Mouse (Mus musculus) embryonic facial prominence, embryonic 15.5 days (tissue): Measurements from ENCODE around the gene Serpina1f. TPM values are rescaled to one million over a fixed set of nuclear protein-coding genes. Genes with fewer than 3 reads are reported as not detected.
"Not testable (repeated sequence)": the region's sequence is repeated elsewhere in the genome, so short reads cannot be mapped to it uniquely, and the experiment has no call there.

Experiments
- ATAC-seq: fragments of 200-750 bp; cut with Nextera tagmentation; 2 replicates; pipeline ENCODE4 v1.8.0; 2017; ENCODE audit warnings: low read depth, moderate TSS enrichment; ENCODE audit not compliant: insufficient number of reproducible peaks, low FRiP score, low TSS enrichment
- H3K27ac ChIP-seq: fragments of 300-500 bp; sonication (generic); replicated peaks from 2 replicates; pipeline ENCODE4 v1.5.1; 2015; ENCODE audit warnings: mild to moderate bottlenecking, inconsistent platforms
- H3K27me3 ChIP-seq: fragments of 300-500 bp; sonication (generic); 2 replicates; pipeline ENCODE4 v1.6.1; 2015; ENCODE audit warnings: inconsistent platforms
- H3K36me3 ChIP-seq: fragments of 300-500 bp; sonication (generic); 2 replicates; pipeline ENCODE4 v1.6.1; 2015; ENCODE audit warnings: mild to moderate bottlenecking, inconsistent platforms
- H3K4me1 ChIP-seq: fragments of 300-500 bp; sonication (generic); 2 replicates; pipeline ENCODE4 v1.6.1; 2015; ENCODE audit warnings: inconsistent platforms
- H3K4me2 ChIP-seq: fragments of 300-500 bp; sonication (generic); replicated peaks from 2 replicates; pipeline ENCODE4 v1.6.1; 2015; ENCODE audit warnings: mild to moderate bottlenecking, inconsistent platforms
- H3K4me3 ChIP-seq: fragments of 300-500 bp; sonication (generic); replicated peaks from 2 replicates; pipeline ENCODE4 v1.5.1; 2015; ENCODE audit warnings: mild to moderate bottlenecking, inconsistent platforms
- H3K9ac ChIP-seq: fragments of 300-500 bp; sonication (generic); 2 replicates; pipeline ENCODE4 v1.6.1; 2015; ENCODE audit warnings: inconsistent platforms
- H3K9me3 ChIP-seq: fragments of 300-500 bp; sonication (generic); replicated peaks from 2 replicates; pipeline ENCODE4 v1.6.1; 2016; ENCODE audit warnings: inconsistent platforms
- WGBS: fragments of 180-500 bp; shearing (Covaris S2); methylation state at CpG from one replicate; pipeline ENCODE4 v1.1.7; 2015; 5-methylcytosine and 5-hydroxymethylcytosine counted together
- polyA plus RNA-seq: library from polyadenylated mRNA; unstranded; fragments of >200 nt; fragmentation: Nextera tagmentation; extraction: Ambion mirVana; gene quantifications from 2 replicates; pipeline ENCODE4 v1.2.1, GENCODE M21; 2015

Gene Serpina1f
- polyA plus RNA-seq, 1 experiment from 2014 or later: not detected

DNA sequence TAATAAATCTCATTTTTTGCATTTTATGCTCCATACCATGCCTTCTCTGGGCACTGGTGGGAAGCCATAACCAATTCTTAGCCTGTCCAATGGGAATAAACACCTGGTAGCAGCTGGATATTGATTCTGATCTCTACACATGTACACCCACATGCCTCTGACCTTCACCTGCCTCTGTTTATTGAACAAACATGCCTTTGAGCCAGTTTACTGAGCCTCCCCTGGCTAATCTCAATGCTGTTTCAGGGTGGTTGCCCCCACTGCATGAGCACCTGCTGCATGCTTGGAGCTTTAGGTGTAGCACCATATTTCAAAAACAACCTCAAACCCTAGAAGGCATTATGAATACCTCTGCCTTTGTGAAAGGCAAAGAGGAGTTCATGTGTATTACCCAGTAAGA is 33.3 kb downstream of the Serpina1f start:
- H3K4me2 ChIP-seq, ATAC-seq, H3K9ac ChIP-seq, H3K36me3 ChIP-seq, H3K4me1 ChIP-seq, H3K4me3 ChIP-seq, H3K27me3 ChIP-seq, H3K27ac ChIP-seq, H3K9me3 ChIP-seq: not testable (repeated sequence)

DNA sequence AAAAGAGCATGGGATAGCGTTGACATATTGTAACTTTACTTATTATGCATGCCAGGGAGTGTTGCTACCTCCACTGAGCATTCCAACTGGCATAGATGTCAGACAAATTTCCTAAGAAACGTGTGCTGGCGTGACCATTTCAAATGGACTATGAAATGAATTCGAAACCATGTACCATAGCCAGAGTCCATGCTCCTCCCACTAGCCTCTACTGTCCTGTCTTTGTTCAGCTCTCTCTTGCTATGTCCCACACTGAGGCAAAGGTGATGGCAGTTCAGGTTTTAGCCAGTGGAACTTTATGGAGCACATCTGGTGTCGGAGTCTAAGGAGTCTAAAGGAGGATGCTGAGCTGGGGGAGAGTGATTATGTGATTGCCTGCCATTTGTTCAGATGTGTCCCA is 35.3 kb downstream of the Serpina1f start:
- no peaks in the 10 kb centered on the region for H3K4me1 ChIP-seq
- no peaks in the 10 kb centered on the region for H3K36me3 ChIP-seq
- H3K27me3 ChIP-seq: no peaks in the 10 kb centered on the region
- no peak overlapping the region for H3K4me2 ChIP-seq
- H3K27ac ChIP-seq: no peak overlapping the region
- WGBS: 72% methylated on average over 5 of the region's 5 CpGs
- no peak overlapping the region for H3K4me3 ChIP-seq
- H3K9ac ChIP-seq: no peak overlapping the region
- no peak for ATAC-seq
- H3K9me3 ChIP-seq: no peaks in the 10 kb centered on the region

DNA sequence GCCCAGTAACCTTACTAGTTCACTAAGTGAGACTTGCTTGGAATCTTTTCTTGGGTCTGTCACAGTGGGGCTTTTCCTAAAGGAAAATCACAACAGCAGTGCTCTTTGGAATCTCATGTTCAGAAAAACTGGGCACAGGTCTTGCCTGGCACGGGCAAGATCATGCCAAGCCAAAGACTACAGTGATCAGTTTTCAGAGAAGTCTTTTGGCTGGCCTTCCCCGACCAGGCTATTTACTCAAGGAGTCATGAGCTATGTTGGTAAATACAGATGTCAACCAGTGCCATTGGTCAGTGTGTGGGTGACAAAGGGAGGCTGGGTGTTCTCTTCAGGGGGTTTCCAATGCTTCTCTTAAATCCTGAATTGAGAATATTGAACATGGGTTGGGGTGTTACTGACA is 36.2 kb downstream of the Serpina1f start:
- WGBS: 73% methylated on average over 2 of the region's 2 CpGs
- Histone ChIP-seq H3K4me3 (no peak overlapping the region), H3K4me2 (no peak overlapping the region), H3K9me3 (no peaks in the 10 kb centered on the region), H3K27ac (no peak overlapping the region), H3K9ac (no peak overlapping the region), H3K27me3 (no peaks in the 10 kb centered on the region), H3K4me1 (no peaks in the 10 kb centered on the region), H3K36me3 (no peaks in the 10 kb centered on the region)
- no peak for ATAC-seq

DNA sequence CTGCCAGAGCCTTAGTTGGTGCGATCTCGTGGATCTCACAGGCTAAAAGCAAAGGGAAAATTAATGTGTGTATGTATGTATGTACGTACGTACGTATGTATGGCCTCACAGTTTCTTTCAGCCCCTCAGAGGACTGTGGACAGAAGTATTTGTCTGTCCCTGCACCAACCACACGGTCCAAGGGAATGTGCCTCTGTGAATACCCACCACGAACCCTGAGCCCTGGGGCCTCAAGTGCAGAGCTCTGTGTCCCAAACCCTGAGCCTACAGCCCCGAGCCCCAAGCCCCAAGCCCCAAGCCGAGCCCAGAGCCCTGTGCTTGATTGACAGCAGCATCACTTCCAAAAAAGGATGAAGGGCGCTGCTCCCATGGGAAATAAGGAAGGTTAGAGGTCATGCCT is 37.3 kb downstream of the Serpina1f start:
- H3K36me3 ChIP-seq: no peaks in the 10 kb centered on the region
- no peaks in the 10 kb centered on the region for H3K9me3 ChIP-seq
- H3K27ac ChIP-seq: no peak overlapping the region
- H3K4me1 ChIP-seq: no peaks in the 10 kb centered on the region
- no peak for ATAC-seq
- H3K9ac ChIP-seq: no peak overlapping the region
- no peak overlapping the region for H3K4me3 ChIP-seq
- no peak overlapping the region for H3K4me2 ChIP-seq
- H3K27me3 ChIP-seq: no peaks in the 10 kb centered on the region
- WGBS: 74% methylated on average over 10 of the region's 10 CpGs

DNA sequence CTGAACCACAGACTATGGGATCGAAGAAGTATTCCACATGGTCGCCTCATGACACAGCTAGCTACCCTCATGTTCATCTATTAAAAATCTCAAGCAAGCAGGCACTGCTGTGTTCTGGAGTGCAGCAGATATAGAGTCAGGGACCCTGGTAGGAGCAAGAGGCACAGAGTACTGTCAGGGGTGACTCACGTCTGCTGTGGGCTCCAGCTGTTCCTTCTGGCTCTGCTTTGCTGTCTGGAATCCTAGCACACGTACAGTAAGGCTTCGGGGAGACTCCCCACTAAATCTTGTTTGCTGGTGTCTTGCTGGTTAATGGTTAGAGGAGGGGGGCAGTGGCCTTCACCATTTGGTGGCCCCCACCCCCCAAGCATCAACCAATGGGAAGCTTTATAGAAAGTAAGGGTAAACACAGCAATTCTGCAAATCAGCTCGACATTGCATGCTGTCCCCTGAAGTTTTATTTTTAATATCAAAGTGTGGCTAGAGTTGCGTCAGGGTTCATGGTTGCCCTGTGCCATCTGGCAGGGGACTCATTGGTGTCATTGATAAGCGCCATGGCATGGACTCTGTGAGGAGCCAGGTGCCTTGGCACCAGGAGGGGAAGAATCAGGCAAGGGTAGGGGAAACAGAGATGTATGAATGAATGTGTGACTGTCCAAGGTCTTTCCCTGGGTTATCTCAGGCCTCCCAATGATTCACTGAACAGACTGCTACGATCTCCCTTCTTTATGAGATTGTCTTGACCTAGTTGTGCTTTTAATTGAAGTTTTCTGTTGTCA is 38.3 kb downstream of the Serpina1f start, which contains the start of gene Serpina6:
Gene Serpina6, minus strand, starts transcription at position 365 of the 779 bp plus-strand sequence.
- Histone ChIP-seq H3K4me2 (no peak within 1 kb of the TSS), H3K4me1 (no peaks in the 10 kb centered on the region), H3K4me3 (no peak within 1 kb of the TSS), H3K9me3 (no peaks in the 10 kb centered on the region), H3K27ac (no peak within 1 kb of the TSS), H3K36me3 (no peaks in the 10 kb centered on the region), H3K27me3 (no peaks in the 10 kb centered on the region), H3K9ac (no peak within 1 kb of the TSS)
- no peak for ATAC-seq
- WGBS: 65% methylated on average over 9 of the region's 9 CpGs

DNA sequence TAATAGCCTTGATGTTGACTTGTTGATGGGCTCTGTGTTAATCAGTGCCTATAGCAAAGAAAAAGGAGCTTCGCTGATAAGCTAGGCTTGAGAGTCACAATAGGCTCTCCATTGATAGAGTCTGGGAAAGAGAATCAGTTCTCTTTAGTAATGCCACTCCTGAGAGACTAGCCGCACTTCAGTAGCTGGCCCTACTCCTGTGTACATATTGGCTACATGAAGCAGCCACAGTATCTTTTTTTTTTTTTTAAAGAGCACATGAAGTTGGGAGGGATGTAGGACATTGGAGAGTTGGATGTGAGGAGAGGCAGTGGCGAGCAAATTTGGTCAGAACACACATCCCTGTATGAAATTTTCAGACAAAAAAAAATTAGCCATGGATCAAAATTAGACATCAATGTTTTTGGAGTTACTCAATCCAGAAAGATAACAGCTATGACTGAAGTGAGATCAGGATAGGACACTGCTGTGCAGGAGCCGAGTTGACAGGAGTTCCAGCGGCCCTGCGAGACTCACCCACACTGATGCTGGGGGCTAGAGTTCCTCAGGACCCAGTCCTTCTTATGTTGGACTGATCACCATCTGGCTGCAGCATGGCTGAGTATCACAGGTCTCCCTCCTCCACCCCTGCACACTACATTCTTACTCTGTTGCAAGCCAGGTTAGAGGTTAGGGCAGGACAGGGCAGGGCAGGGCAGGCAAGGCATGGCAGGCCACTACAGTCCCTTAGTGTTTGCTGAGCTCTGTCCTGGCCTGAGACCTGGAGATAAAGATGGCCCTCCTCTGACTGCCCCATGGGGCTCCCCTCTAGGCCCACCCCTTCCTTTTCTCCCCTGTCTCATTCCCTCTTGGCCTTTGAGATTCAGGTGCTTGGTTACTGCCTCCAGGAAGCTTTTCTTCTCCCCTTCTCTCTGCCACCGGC is 39.9 kb downstream of the Serpina1f start:
- no peak overlapping the region for H3K27ac ChIP-seq
- H3K4me3 ChIP-seq: no peak overlapping the region
- H3K27me3 ChIP-seq: no peaks in the 10 kb centered on the region
- H3K9me3 ChIP-seq: no peaks in the 10 kb centered on the region
- H3K9ac ChIP-seq: no peak overlapping the region
- H3K4me2 ChIP-seq: no peak overlapping the region
- H3K4me1 ChIP-seq: no peaks in the 10 kb centered on the region
- ATAC-seq: no peak
- H3K36me3 ChIP-seq: no peaks in the 10 kb centered on the region
- 81% methylated on average over 7 of the region's 7 CpGs for WGBS

DNA sequence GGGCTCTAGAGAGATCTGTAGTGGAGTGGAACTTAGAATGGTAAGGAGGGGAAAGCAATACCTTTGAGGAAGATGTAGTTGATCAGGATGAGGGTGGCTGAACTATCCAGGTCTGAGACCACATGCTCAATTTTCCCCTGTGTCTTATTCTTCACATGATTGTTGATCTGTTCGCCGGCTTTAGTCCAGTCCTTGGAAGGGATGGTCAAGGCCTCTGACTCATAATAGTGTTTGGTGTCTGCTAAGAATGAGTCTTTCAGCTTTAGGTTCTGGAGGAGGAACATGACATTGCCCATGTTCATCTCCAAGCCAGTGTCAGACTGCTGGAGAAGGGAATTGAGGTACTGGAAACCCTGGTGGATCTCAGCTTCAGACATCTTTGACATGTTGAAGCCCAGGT is 41.5 kb downstream of the Serpina1f start:
- Histone ChIP-seq H3K4me1 (no peaks in the 10 kb centered on the region), H3K9ac (no peak overlapping the region), H3K36me3 (no peaks in the 10 kb centered on the region), H3K4me3 (no peak overlapping the region), H3K27ac (no peak overlapping the region), H3K4me2 (no peak overlapping the region), H3K27me3 (no peaks in the 10 kb centered on the region), H3K9me3 (no peaks in the 10 kb centered on the region)
- WGBS: 97% methylated on average over 2 of the region's 2 CpGs
- no peak for ATAC-seq

DNA sequence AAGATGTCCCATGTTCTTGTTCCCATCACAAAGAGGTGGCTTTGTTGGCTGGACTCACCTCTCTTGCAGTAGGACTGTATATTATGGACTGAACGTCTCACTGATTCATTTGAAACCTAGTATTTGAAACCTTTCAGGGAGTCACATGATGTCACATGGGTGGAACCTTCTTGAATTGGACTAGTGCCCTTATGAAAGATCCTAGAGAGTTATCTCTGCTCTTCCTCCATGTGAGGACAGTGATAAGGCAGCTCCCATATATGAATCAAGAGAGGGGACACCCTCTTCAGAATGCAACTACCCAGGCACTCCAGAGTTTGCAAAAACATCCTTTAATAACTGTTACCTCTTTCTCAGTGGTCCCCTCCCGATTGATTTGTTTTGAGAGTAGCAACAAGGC is 49.0 kb downstream of the Serpina1f start:
- Histone ChIP-seq H3K36me3 (no peaks in the 10 kb centered on the region), H3K4me2 (no peak overlapping the region), H3K27ac (no peak overlapping the region), H3K4me3 (no peak overlapping the region), H3K9me3 (no peaks in the 10 kb centered on the region), H3K9ac (no peak overlapping the region), H3K4me1 (peaks cover 8% of the 10 kb centered on the region; the same call in 1 of the 2 replicates), H3K27me3 (no peaks in the 10 kb centered on the region)
- ATAC-seq: no peak
- 73% methylated on average over 2 of the region's 2 CpGs for WGBS

DNA sequence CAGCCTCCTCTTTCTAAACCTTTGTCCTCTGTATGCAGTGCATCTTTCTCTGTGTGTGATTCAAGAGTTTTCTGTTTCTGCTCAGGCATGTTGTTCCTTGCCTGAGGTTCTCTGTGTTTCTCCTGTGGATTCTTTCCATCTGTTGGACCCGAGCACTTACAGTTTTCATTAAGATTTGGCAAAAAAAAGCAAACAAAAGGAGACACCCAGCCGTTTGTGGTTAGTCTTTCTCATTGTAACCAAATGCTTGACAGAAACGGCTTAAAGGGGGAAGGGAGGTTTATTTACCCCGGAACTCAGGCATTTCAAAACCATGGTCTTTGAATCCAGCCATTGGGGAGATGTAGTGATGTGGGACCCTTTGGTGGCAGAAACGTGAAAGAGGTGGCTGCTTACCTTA is 50.7 kb downstream of the Serpina1f start:
- Histone ChIP-seq H3K27me3 (no peaks in the 10 kb centered on the region), H3K4me3 (no peak overlapping the region), H3K4me1 (peaks cover 8% of the 10 kb centered on the region; the same call in 1 of the 2 replicates), H3K9ac (no peak overlapping the region), H3K9me3 (no peaks in the 10 kb centered on the region), H3K27ac (peak overlapping the region; percentile 89), H3K4me2 (no peak overlapping the region), H3K36me3 (no peaks in the 10 kb centered on the region)
- no peak for ATAC-seq
- 8% methylated on average over 5 of the region's 5 CpGs for WGBS

DNA sequence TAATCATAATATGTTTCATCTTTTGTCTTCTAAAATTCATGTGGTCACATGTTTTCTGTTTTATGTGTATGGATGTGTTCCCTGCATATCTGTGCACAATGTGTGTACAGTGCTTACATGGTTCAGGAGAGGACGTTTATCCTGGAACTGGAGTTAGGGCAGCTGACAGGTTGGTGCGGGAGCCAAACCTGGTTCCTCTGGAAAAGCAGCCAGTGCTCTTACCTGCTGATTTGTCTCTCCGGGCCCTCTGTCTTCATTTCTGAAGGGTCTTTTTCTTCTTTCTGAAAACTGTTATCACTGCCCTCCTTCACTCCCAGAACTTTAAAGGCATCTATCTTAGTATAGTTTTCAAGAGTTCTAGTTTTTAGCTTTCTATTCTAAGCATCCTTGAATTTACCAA is 51.5 kb downstream of the Serpina1f start:
- Histone ChIP-seq H3K4me2 (no peak overlapping the region), H3K27me3 (no peaks in the 10 kb centered on the region), H3K9me3 (no peaks in the 10 kb centered on the region), H3K9ac (no peak overlapping the region), H3K27ac (peak overlapping the region; percentile 89; the same call in 1 of the 2 replicates), H3K36me3 (no peaks in the 10 kb centered on the region), H3K4me3 (no peak overlapping the region), H3K4me1 (peaks cover 8% of the 10 kb centered on the region; the same call in 1 of the 2 replicates)
- ATAC-seq: no peak
- 70% methylated on average over 3 of the region's 3 CpGs for WGBS

DNA sequence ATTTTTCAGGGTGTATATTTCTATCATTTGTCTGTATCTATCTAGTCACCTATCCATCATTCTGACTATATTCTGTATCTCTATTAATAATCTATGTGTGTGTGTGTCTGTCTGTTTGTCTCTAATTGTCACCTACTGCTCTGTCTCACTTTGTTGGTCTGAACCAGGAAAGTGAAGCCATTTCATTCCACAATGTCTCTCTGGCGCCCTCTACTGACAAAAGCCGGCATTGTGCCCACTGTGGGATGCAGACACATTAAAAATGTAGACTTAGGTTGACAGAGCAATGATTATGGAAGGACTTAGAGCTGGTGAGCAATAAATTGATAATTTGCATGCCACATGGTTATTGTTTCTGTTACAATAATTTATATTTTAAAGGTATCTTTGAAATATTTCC is 52.0 kb downstream of the Serpina1f start:
- no peaks in the 10 kb centered on the region for H3K36me3 ChIP-seq
- 3% methylated on average over 2 of the region's 2 CpGs for WGBS
- ATAC-seq: no peak
- H3K4me3 ChIP-seq: no peak overlapping the region
- H3K27me3 ChIP-seq: no peaks in the 10 kb centered on the region
- no peaks in the 10 kb centered on the region for H3K9me3 ChIP-seq
- H3K4me1 ChIP-seq: peaks cover 8% of the 10 kb centered on the region; the same call in 1 of the 2 replicates
- H3K9ac ChIP-seq: no peak overlapping the region
- H3K27ac ChIP-seq: no peak overlapping the region
- H3K4me2 ChIP-seq: no peak overlapping the region
